Mouse (Mus musculus): ENCODE data around the gene Eri3.

DNA sequence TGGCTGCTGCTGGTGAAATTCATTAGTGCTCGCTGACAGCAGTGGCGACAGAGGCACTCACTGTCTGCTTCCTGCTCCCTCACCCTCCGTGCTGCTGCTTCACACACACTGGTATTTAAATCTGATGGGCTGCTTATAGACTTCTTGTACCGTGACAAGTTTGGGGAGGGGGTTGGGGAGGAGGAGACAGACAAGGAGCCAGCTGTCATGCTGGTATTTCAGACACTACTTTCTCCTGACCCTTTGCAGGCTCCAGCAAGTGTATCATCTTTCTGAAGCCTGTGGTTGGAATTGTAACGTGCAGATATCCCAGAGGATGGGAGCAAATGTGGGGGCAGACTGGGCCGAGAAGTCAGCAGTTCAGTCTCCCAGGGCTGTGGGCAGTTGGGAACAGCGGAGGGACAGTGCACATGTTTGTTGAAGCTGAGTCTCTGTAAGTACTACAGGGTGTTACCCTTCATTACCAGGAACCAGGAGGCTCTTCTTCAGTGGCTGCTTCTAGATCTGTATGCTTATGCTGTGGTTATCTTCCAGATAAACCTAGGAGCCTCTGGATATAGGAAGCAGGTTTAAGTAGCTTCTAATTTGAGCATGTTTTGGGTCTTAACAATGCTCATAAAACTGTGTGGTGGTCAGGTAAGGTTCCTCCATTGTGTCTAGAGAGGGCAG lies 59.3 kb downstream of the Eri3 start:
- no peak for TF ChIP-seq CTCF (IDR thresholded peaks at IDR 0.05; ENCODE audit: borderline replicate concordance, extremely low read depth, insufficient read depth, insufficient read length)
- no peak for TF ChIP-seq POLR2A (IDR thresholded peaks at IDR 0.05; ENCODE audit: borderline replicate concordance, extremely low read depth, insufficient read depth, insufficient read length, poor library complexity, severe bottlenecking)
